Mouse (Mus musculus): Measurements from ENCODE around the gene Soat2. TPM values are rescaled to one million over a fixed set of nuclear protein-coding genes. Genes with fewer than 3 reads are reported as not detected.

The Soat2 gene
- total and polyA plus RNA-seq, 2 experiments: 27.5 to 80.8 TPM

DNA sequence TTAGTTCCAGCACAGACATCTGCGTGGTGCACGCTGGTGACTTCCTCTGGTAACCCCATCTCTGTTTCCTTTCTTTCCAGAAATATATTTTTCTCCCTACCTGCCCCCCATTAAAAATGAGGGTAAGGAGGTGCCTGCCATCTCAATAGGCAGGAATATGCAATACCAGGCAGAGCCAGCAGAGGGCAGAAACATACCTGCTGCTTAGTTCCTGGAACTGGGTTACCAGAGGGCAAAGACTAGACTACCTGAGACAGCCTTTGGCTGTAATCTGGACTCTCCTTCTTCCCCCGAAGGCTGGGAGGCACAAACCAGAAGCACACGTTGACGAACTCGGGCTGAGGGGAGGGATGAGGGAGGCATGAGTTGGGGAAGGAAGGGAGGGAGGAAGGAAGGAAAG, 28.0 kb downstream of the Soat2 start:
- no peaks in the 10 kb centered on the region for H3K79me2 ChIP-seq (ENCODE audit: control insufficient read depth, insufficient read depth, low read length)
- peaks cover 14% of the 10 kb centered on the region; the same call in 1 of the 2 replicates for H3K36me3 ChIP-seq (ENCODE audit: control insufficient read depth, insufficient read depth, low read length)
- peak; percentile 72 for DNase-seq (ENCODE audit: extremely low read depth, low read depth, low spot score)
- no peaks in the 10 kb centered on the region for H3K27me3 ChIP-seq (ENCODE audit: control insufficient read depth, insufficient read depth, low read length)
- TF ChIP-seq CTCF (IDR thresholded peaks at IDR 0.05; ENCODE audit: low read depth, low read length): peak; percentile 67
- TF ChIP-seq POLR2A (IDR thresholded peaks at IDR 0.05; ENCODE audit: extremely low read depth, insufficient read depth, low read length): no peak
- H3K4me3 ChIP-seq (ENCODE audit: insufficient read depth, low read depth, low read length): no peak overlapping the region
- H3K4me1 ChIP-seq (ENCODE audit: control insufficient read depth, insufficient read depth, low read length): peaks cover 37% of the 10 kb centered on the region
- no peak overlapping the region for H3K27ac ChIP-seq (replicated peaks; ENCODE audit: insufficient read depth, low read depth, low read length)
- H3K9ac ChIP-seq (ENCODE audit: low read depth, low read length): no peak overlapping the region
- 11% methylated on average over 6 of the region's 6 CpGs for WGBS

DNA sequence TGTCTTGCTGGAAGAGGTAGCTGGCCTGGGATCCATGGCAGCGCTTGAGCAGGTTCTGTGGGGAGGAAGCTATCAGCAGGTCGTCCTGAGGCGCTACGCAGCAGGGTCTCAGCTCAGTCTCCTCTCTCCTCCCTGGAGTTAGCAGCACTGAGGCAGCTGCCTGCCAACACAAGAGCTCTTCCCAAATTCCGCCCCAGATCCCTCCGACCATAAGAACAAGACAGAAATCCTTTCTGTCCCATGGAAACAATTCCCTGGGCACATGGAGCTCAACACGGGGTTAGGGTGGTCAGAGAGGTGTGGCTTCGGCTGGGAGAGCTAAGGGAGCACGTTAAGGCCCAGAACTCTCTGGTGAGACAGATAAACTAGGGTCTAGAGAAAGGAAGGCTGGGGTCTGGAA, 28.8 kb downstream of the Soat2 start:
- Histone ChIP-seq H3K4me1 (ENCODE audit: control insufficient read depth, insufficient read depth, low read length) (peaks cover 44% of the 10 kb centered on the region), H3K79me2 (ENCODE audit: control insufficient read depth, insufficient read depth, low read length) (no peaks in the 10 kb centered on the region), H3K4me3 (ENCODE audit: insufficient read depth, low read depth, low read length) (no peak overlapping the region), H3K27me3 (ENCODE audit: control insufficient read depth, insufficient read depth, low read length) (no peaks in the 10 kb centered on the region), H3K9ac (ENCODE audit: low read depth, low read length) (no peak overlapping the region), H3K27ac (replicated peaks; ENCODE audit: insufficient read depth, low read depth, low read length) (no peak overlapping the region), H3K36me3 (ENCODE audit: control insufficient read depth, insufficient read depth, low read length) (peaks cover 14% of the 10 kb centered on the region; the same call in 1 of the 2 replicates)
- TF ChIP-seq CTCF (IDR thresholded peaks at IDR 0.05; ENCODE audit: low read depth, low read length): no peak
- TF ChIP-seq POLR2A (IDR thresholded peaks at IDR 0.05; ENCODE audit: extremely low read depth, insufficient read depth, low read length): no peak
- DNase-seq (ENCODE audit: extremely low read depth, low read depth, low spot score): no peak
- WGBS: 89% methylated on average over 9 of the region's 9 CpGs

DNA sequence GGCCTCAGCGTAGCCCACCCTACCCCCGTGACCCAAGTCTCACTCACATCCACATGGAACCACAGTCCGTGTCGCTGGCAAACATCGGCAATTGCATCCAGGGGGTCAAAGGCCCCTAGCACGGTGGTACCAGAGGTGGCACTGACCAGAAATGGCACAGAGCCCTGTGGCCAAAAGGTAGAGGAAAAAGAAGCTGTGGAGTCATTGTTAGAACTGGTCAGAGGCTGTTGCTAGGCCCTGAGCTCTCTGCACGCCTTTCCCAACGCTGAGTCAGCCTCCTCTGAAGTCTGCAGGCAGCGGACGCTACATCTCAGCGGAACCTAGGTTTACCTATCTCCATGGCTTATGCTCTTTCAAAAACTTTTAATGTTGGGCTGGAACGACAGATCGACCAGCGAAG, 29.6 kb downstream of the Soat2 start:
- Histone ChIP-seq H3K79me2 (ENCODE audit: control insufficient read depth, insufficient read depth, low read length) (no peaks in the 10 kb centered on the region), H3K4me1 (ENCODE audit: control insufficient read depth, insufficient read depth, low read length) (peaks cover 48% of the 10 kb centered on the region), H3K36me3 (ENCODE audit: control insufficient read depth, insufficient read depth, low read length) (peaks cover 18% of the 10 kb centered on the region; the same call in 1 of the 2 replicates), H3K27me3 (ENCODE audit: control insufficient read depth, insufficient read depth, low read length) (no peaks in the 10 kb centered on the region), H3K27ac (replicated peaks; ENCODE audit: insufficient read depth, low read depth, low read length) (no peak overlapping the region), H3K9ac (ENCODE audit: low read depth, low read length) (no peak overlapping the region), H3K4me3 (ENCODE audit: insufficient read depth, low read depth, low read length) (no peak overlapping the region)
- TF ChIP-seq CTCF (IDR thresholded peaks at IDR 0.05; ENCODE audit: low read depth, low read length): no peak
- DNase-seq (ENCODE audit: extremely low read depth, low read depth, low spot score): peak; percentile 54
- 59% methylated on average over 14 of the region's 14 CpGs for WGBS

DNA sequence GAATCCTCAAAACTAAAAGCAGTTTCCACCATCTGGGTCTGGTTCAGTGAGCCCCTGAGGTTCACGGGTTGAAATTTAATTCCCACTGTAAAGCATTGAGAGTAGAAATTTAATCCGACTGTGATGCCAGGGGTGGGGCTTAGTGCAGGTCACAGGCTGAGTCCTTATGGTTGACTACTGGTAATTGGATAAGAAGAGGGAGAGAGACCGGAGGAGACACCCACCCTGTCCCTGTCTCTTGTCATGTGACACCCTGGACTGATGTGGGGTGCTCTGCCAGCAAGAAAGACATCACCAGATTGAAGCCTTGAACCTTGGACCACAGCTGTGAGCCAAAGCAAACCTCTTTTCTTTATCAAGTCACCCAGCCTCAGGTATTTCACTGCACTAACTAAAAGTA, 32.8 kb downstream of the Soat2 start:
- Histone ChIP-seq H3K27me3 (ENCODE audit: control insufficient read depth, insufficient read depth, low read length) (no peaks in the 10 kb centered on the region), H3K79me2 (ENCODE audit: control insufficient read depth, insufficient read depth, low read length) (peaks cover 17% of the 10 kb centered on the region; the same call in 1 of the 2 replicates), H3K27ac (replicated peaks; ENCODE audit: insufficient read depth, low read depth, low read length) (no peak overlapping the region), H3K36me3 (ENCODE audit: control insufficient read depth, insufficient read depth, low read length) (peaks cover 12% of the 10 kb centered on the region; the same call in 1 of the 2 replicates), H3K4me1 (ENCODE audit: control insufficient read depth, insufficient read depth, low read length) (peaks cover 45% of the 10 kb centered on the region), H3K4me3 (ENCODE audit: insufficient read depth, low read depth, low read length) (no peak overlapping the region), H3K9ac (ENCODE audit: low read depth, low read length) (no peak overlapping the region)
- 30% methylated on average over 3 of the region's 3 CpGs for WGBS
- DNase-seq (ENCODE audit: extremely low read depth, low read depth, low spot score): peak; percentile 88
- no peak for TF ChIP-seq POLR2A (IDR thresholded peaks at IDR 0.05; ENCODE audit: extremely low read depth, insufficient read depth, low read length)
- TF ChIP-seq CTCF (IDR thresholded peaks at IDR 0.05; ENCODE audit: low read depth, low read length): no peak

DNA sequence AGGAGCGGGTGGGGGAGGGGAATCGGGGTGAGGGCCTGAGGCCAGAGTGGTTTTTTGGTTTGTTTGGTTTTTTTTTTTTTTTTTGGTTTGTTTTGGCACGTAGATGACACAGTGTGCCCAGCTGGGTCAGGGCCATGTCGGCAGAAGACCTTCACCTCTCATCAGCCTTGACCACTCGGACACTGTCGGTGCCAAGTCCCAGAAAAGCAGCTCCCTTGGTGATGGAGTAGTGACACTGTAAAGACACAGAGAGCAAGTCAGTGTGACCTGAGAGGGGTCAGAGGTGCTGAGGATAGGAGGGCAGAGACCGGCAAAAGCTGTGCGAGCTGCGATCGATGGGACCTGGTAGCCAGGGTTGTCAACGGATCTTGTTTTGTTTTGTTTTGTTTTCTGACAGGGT, 35.9 kb downstream of the Soat2 start:
- peak overlapping the region; percentile 72 for H3K27ac ChIP-seq (replicated peaks; ENCODE audit: insufficient read depth, low read depth, low read length)

DNA sequence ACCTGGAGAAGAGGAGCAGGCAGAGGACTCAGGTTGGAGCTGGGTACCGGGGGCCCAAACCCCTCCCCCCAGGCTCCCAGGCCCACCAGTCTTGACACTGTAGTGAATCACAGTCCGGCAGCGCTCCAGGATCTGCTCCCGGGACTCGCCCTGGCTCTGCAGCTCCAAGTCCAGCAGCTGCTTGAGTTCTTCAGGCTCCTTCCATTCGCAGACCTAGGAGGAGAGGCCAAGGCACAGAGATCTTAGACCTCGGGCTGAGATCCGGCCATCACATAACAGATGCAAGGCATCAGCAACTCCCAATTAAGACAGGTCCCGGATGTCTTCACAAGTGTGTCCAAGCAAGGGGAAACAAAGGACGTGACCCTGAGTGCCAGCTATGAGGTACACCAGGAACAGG, 37.8 kb downstream of the Soat2 start:
- H3K79me2 ChIP-seq (ENCODE audit: control insufficient read depth, insufficient read depth, low read length): peaks cover 24% of the 10 kb centered on the region; the same call in 1 of the 2 replicates
- no peaks in the 10 kb centered on the region for H3K27me3 ChIP-seq (ENCODE audit: control insufficient read depth, insufficient read depth, low read length)
- peak overlapping the region; percentile 84 for H3K9ac ChIP-seq (ENCODE audit: low read depth, low read length)
- H3K4me3 ChIP-seq (ENCODE audit: insufficient read depth, low read depth, low read length): peak overlapping the region; percentile 79
- peaks cover 8% of the 10 kb centered on the region; the same call in 1 of the 2 replicates for H3K36me3 ChIP-seq (ENCODE audit: control insufficient read depth, insufficient read depth, low read length)
- WGBS: 51% methylated on average over 10 of the region's 10 CpGs
- DNase-seq (ENCODE audit: extremely low read depth, low read depth, low spot score): peak; percentile 44
- peaks cover 46% of the 10 kb centered on the region for H3K4me1 ChIP-seq (ENCODE audit: control insufficient read depth, insufficient read depth, low read length)
- H3K27ac ChIP-seq (replicated peaks; ENCODE audit: insufficient read depth, low read depth, low read length): peak overlapping the region; percentile 88
- TF ChIP-seq POLR2A (IDR thresholded peaks at IDR 0.05; ENCODE audit: extremely low read depth, insufficient read depth, low read length) (no peak), CTCF (IDR thresholded peaks at IDR 0.05; ENCODE audit: low read depth, low read length) (no peak)

More for the DNA sequence above, 35.9 kb downstream of the Soat2 start:
- Histone ChIP-seq H3K9ac (ENCODE audit: low read depth, low read length) (no peak overlapping the region), H3K4me3 (ENCODE audit: insufficient read depth, low read depth, low read length) (no peak overlapping the region; the same call in none of the 2 replicates), H3K36me3 (ENCODE audit: control insufficient read depth, insufficient read depth, low read length) (peaks cover 10% of the 10 kb centered on the region; the same call in 1 of the 2 replicates), H3K79me2 (ENCODE audit: control insufficient read depth, insufficient read depth, low read length) (peaks cover 24% of the 10 kb centered on the region; the same call in 1 of the 2 replicates), H3K4me1 (ENCODE audit: control insufficient read depth, insufficient read depth, low read length) (peaks cover 34% of the 10 kb centered on the region), H3K27me3 (ENCODE audit: control insufficient read depth, insufficient read depth, low read length) (no peaks in the 10 kb centered on the region)
- TF ChIP-seq POLR2A (IDR thresholded peaks at IDR 0.05; ENCODE audit: extremely low read depth, insufficient read depth, low read length): no peak
- TF ChIP-seq CTCF (IDR thresholded peaks at IDR 0.05; ENCODE audit: low read depth, low read length): no peak
- WGBS: 28% methylated on average over 11 of the region's 11 CpGs
- peak; percentile 100 for DNase-seq (ENCODE audit: extremely low read depth, low read depth, low spot score)
